In genomic region chr2:29679710-29680584, GRCm38 (mm10) we compare ENCODE assay signal across 20 mouse cellular contexts.
DNase-seq lines count a peak whose midpoint lies in the region; ATAC-seq and TF ChIP-seq lines count a peak whose summit lies in the region.
"Had no signal": no experiment of that assay in that cellular context is flagged by ENCODE, and none has a peak within 500 bp of the region (broad histone marks: within the 10 kb centered on the region; RNA-seq: fewer than 3 reads in every experiment).

No protein-coding gene starts in this region.

- H3K4me3 ChIP-seq in hindbrain, embryonic 13.5 days = no peak overlapping the region
- no peak overlapping the region for H3K4me3 ChIP-seq in hindbrain, postnatal 0 days (ENCODE audit: low read length)
- peak overlapping the region in 2 of 3 experiments; percentile 7 to 40 for H3K4me3 ChIP-seq in CH12.LX (replicated peaks in 1 of 3; ENCODE audit: low read depth in 2 of 3, low read length in 2 of 3, poor library complexity in 1 of 3)
- H3K4me3 ChIP-seq in lung, postnatal 0 days (ENCODE audit: low read depth, low read length) = no peak overlapping the region
- H3K4me3 ChIP-seq: embryonic facial prominence, embryonic 13.5 days; erythroblast, embryonic 14.5 days; forebrain, embryonic 10.5 days; hindbrain, embryonic 12.5 days had no signal

- in situ Hi-C loops in CH12.LX (cut with MboI; ENCODE audit: low pct_ligation_motif_present, low pct_unique_long_range_greater_than_20kb, low sequenced_read_pairs) = no loop called here

- TF ChIP-seq EP300 in CH12.LX (IDR thresholded peaks at IDR 0.05; ENCODE audit: low read length) = peak; percentile 32; the same call in 1 of the 2 replicates
- TF ChIP-seq EP300 in lung, postnatal 0 days (IDR thresholded peaks at IDR 0.05) = no peak

- peaks cover 16% of the 10 kb centered on the region for H3K4me1 ChIP-seq in hindbrain, embryonic 13.5 days (replicated peaks)
- no peaks in the 10 kb centered on the region for H3K4me1 ChIP-seq in hindbrain, postnatal 0 days (ENCODE audit: insufficient read depth, low read length)
- peaks cover 52 to 98% of the 10 kb centered on the region in 2 experiments for H3K4me1 ChIP-seq in CH12.LX (ENCODE audit: control insufficient read depth in 1 of 2, insufficient read depth in 2 of 2)
- H3K4me1 ChIP-seq in lung, postnatal 0 days (ENCODE audit: insufficient read depth, low read depth, low read length) = peaks cover 15% of the 10 kb centered on the region; the same call in 1 of the 2 replicates

- dilution Hi-C loops in CH12.LX (cut with MboI; ENCODE audit: extremely low pct_ligation_motif_present, extremely low pct_unique_long_range_greater_than_20kb, low sequenced_read_pairs) = no loop called here

- TF ChIP-seq CTCF in hindbrain, postnatal 0 days (IDR thresholded peaks at IDR 0.05; ENCODE audit: low read depth) = no peak
- no peak for TF ChIP-seq CTCF in CH12.LX (conservative IDR thresholded peaks at IDR 0.05 in 1 of 2, IDR thresholded peaks at IDR 0.05 in 1 of 2; ENCODE audit: low read depth in 2 of 2, low read length in 2 of 2)
- no peak for TF ChIP-seq CTCF in lung, postnatal 0 days (IDR thresholded peaks at IDR 0.05)

- no peaks in the 10 kb centered on the region for H3K9me3 ChIP-seq in hindbrain, embryonic 13.5 days
- H3K9me3 ChIP-seq in hindbrain, postnatal 0 days (ENCODE audit: low read length) = no peaks in the 10 kb centered on the region
- no peaks in the 10 kb centered on the region for H3K9me3 ChIP-seq in CH12.LX (replicated peaks; ENCODE audit: low read length)
- H3K9me3 ChIP-seq in lung, postnatal 0 days (ENCODE audit: low read length) = no peaks in the 10 kb centered on the region
- H3K9me3 ChIP-seq: embryonic facial prominence, embryonic 13.5 days; forebrain, embryonic 10.5 days; hindbrain, embryonic 12.5 days had no signal

- 0 out of 2 replicates have a peak overlapping the region, but pooled peaks have one; percentile 4 for H3K27ac ChIP-seq in hindbrain, embryonic 13.5 days
- H3K27ac ChIP-seq in hindbrain, postnatal 0 days = no peak overlapping the region
- peak overlapping the region; percentile 97 for H3K27ac ChIP-seq in CH12.LX (ENCODE audit: insufficient read depth, low read depth)
- H3K27ac ChIP-seq in lung, postnatal 0 days (ENCODE audit: low read length) = no peak overlapping the region
- H3K27ac ChIP-seq: embryonic facial prominence, embryonic 13.5 days; forebrain, embryonic 10.5 days; hindbrain, embryonic 12.5 days had no signal

- no peak overlapping the region for H3K9ac ChIP-seq in hindbrain, embryonic 13.5 days
- H3K9ac ChIP-seq in hindbrain, postnatal 0 days (replicated peaks; ENCODE audit: low read length) = no peak overlapping the region
- H3K9ac ChIP-seq in CH12.LX (ENCODE audit: insufficient read depth, low read depth) = peak overlapping the region; percentile 30; the same call in 1 of the 2 replicates
- no peak overlapping the region for H3K9ac ChIP-seq in lung, postnatal 0 days (replicated peaks; ENCODE audit: low read depth)
- H3K9ac ChIP-seq: embryonic facial prominence, embryonic 13.5 days; hindbrain, embryonic 12.5 days had no signal

- TF ChIP-seq RAD21 in CH12.LX (IDR thresholded peaks at IDR 0.05; ENCODE audit: low read depth, low read length) = no peak; the same call in 1 of the 2 replicates

- no peak for DNase-seq in hindbrain, postnatal 0 days (ENCODE audit: low spot score)
- DNase-seq in CH12.LX (ENCODE audit: extremely low read depth) = no peak
- peak; percentile 51 for DNase-seq in adrenal gland, adult 8-10 months
- DNase-seq in adrenal gland, postnatal 36 days = peak; percentile 51 to 59
- DNase-seq in lung, postnatal 0 days (ENCODE audit: low spot score) = no peak
- DNase-seq: cerebellum, adult 11 months; cerebellum, adult 8-10 months; gastrocnemius, postnatal 36 days; heart, adult 11 months; heart, postnatal 10 days; heart, postnatal 4 days; kidney, adult 2 months had no signal

- no peaks in the 10 kb centered on the region for H3K27me3 ChIP-seq in hindbrain, embryonic 13.5 days
- no peaks in the 10 kb centered on the region for H3K27me3 ChIP-seq in hindbrain, postnatal 0 days (ENCODE audit: insufficient read depth, low read length)
- no peaks in the 10 kb centered on the region for H3K27me3 ChIP-seq in CH12.LX (replicated peaks)
- no peaks in the 10 kb centered on the region for H3K27me3 ChIP-seq in lung, postnatal 0 days (replicated peaks; ENCODE audit: insufficient read depth, low read length)
- H3K27me3 ChIP-seq: embryonic facial prominence, embryonic 13.5 days; hindbrain, embryonic 12.5 days had no signal

- WGBS in hindbrain, embryonic 13.5 days = 89% methylated on average over 6 of the region's 6 CpGs
- WGBS in hindbrain, postnatal 0 days = 73% methylated on average over 6 of the region's 6 CpGs
- WGBS in lung, postnatal 0 days = 85% methylated on average over 6 of the region's 6 CpGs

- no peak; the same call in 1 of the 2 replicates for TF ChIP-seq POLR2A in CH12.LX (IDR thresholded peaks at IDR 0.05; ENCODE audit: low read depth, low read length)

- H3K36me3 ChIP-seq in hindbrain, embryonic 13.5 days = peaks cover 10% of the 10 kb centered on the region
- H3K36me3 ChIP-seq in hindbrain, postnatal 0 days (ENCODE audit: insufficient read depth, low read length) = peaks cover 6% of the 10 kb centered on the region; the same call in 1 of the 2 replicates
- peaks cover 15 to 53% of the 10 kb centered on the region in 2 experiments for H3K36me3 ChIP-seq in CH12.LX (replicated peaks in 1 of 2; ENCODE audit: control insufficient read depth in 1 of 2, insufficient read depth in 1 of 2, low read length in 1 of 2)
- no peaks in the 10 kb centered on the region for H3K36me3 ChIP-seq in lung, postnatal 0 days (ENCODE audit: insufficient read depth, low read length)

- ATAC-seq in hindbrain, embryonic 13.5 days (ENCODE audit: low FRiP score) = no peak
- ATAC-seq in hindbrain, postnatal 0 days = no peak
- ATAC-seq in lung, postnatal 0 days = no peak
- ATAC-seq in megakaryocyte, adult 5-6 weeks (ENCODE audit: poor library complexity, severe bottlenecking) = no peak
- ATAC-seq: forebrain, embryonic 14.5 days; intestine, embryonic 16.5 days had no signal

- H3K4me2 ChIP-seq in hindbrain, embryonic 13.5 days = no peak overlapping the region
- no peak overlapping the region for H3K4me2 ChIP-seq in hindbrain, postnatal 0 days (ENCODE audit: low read depth, low read length)
- peak overlapping the region; percentile 48 for H3K4me2 ChIP-seq in CH12.LX (ENCODE audit: insufficient read depth, low read depth, poor library complexity, severe bottlenecking)
- H3K4me2 ChIP-seq in lung, postnatal 0 days (replicated peaks; ENCODE audit: low read depth, low read length) = no peak overlapping the region
- H3K4me2 ChIP-seq: embryonic facial prominence, embryonic 13.5 days; hindbrain, embryonic 12.5 days had no signal

- peaks cover 74% of the 10 kb centered on the region for H3K79me2 ChIP-seq in CH12.LX (replicated peaks; ENCODE audit: control insufficient read depth, extremely low read depth, insufficient read depth, poor library complexity, severe bottlenecking)

TF ChIP-seq in CH12.LX, 34 proteins besides CTCF, POLR2A, EP300 and RAD21:
- TF ChIP-seq MEF2A (IDR thresholded peaks at IDR 0.05; ENCODE audit: borderline replicate concordance, low read depth, low read length) (peak; percentile 54; the same call in 1 of the 2 replicates), RCOR1 (conservative IDR thresholded peaks at IDR 0.05; ENCODE audit: low read depth, low read length) (peak; percentile 47; the same call in 1 of the 2 replicates), SIN3A (IDR thresholded peaks at IDR 0.05; ENCODE audit: low read length) (0 out of 2 replicates have a peak, but pooled peaks have one; percentile 40), MYC (IDR thresholded peaks at IDR 0.05; ENCODE audit: low read depth, low read length) (peak; percentile 24; the same call in 1 of the 2 replicates), JUND (conservative IDR thresholded peaks at IDR 0.05; ENCODE audit: low read depth, low read length) (no peak), BHLHE40 (IDR thresholded peaks at IDR 0.05; ENCODE audit: low read depth, low read length) (peak; percentile 67), HCFC1 (IDR thresholded peaks at IDR 0.05; ENCODE audit: low read depth, low read length) (no peak), PAX5 (IDR thresholded peaks at IDR 0.05; ENCODE audit: low read length) (no peak), ETS1 (conservative IDR thresholded peaks at IDR 0.05; ENCODE audit: low read depth, low read length) (peak; percentile 52; the same call in 1 of the 2 replicates), CHD1 (IDR thresholded peaks at IDR 0.05; ENCODE audit: low read depth, low read length) (peak; percentile 90), IRF4 (IDR thresholded peaks at IDR 0.05; ENCODE audit: low read depth, low read length) (peak; percentile 57), TCF12 (IDR thresholded peaks at IDR 0.05; ENCODE audit: low read depth, low read length) (peak; percentile 26), CHD2 (IDR thresholded peaks at IDR 0.05; ENCODE audit: low read length) (no peak), ZC3H11A (IDR thresholded peaks at IDR 0.05; ENCODE audit: low read depth, low read length) (no peak), ZMIZ1 (IDR thresholded peaks at IDR 0.05; ENCODE audit: low read depth, low read length) (0 out of 2 replicates have a peak, but pooled peaks have one; percentile 36)
TF ChIP-seq in CH12.LX: peak in this region for 10.

Comparison
In these comparisons a context has a peak if more than half of its experiments do, and no peak if none do; other contexts are left out.
1. H3K27ac ChIP-seq: peak in hindbrain, embryonic 13.5 days (single experiment) and CH12.LX (single experiment); none in hindbrain, postnatal 0 days (single experiment) and lung, postnatal 0 days (single experiment).
2. H3K4me3 ChIP-seq: peak in CH12.LX (2 of 3); none in hindbrain, embryonic 13.5 days (single experiment), hindbrain, postnatal 0 days (single experiment) and lung, postnatal 0 days (single experiment).
3. DNase-seq: peak in adrenal gland, adult 8-10 months (single experiment) and adrenal gland, postnatal 36 days (2 of 2); none in hindbrain, postnatal 0 days (single experiment), CH12.LX (single experiment) and lung, postnatal 0 days (single experiment).